Mouse (Mus musculus) MEL (cell line): Measurements from ENCODE around the gene Plekhg1.

ENCODE experiments used
- POLR2A ChIP-seq, 2 experiments: IDR thresholded peaks; 2 replicates each; pipeline ENCODE4 v1.6.1; 2011 to 2012; ENCODE audit warnings: low read length in 2 of 2, mild to moderate bottlenecking in 2 of 2, control low read depth in 1 of 2, improper control_type of control experiment in 1 of 2, low read depth in 1 of 2, moderate library complexity in 1 of 2; ENCODE audit not compliant: control insufficient read depth in 1 of 2, insufficient read depth in 1 of 2, poor library complexity in 1 of 2
- UBTF ChIP-seq: IDR thresholded peaks from 2 replicates; pipeline ENCODE4 v1.6.1; 2012; ENCODE audit warnings: low read depth, mild to moderate bottlenecking, inconsistent platforms, low read length, improper control_type of control experiment, moderate library complexity, borderline replicate concordance; ENCODE audit not compliant: insufficient read depth
- ZNF384 ChIP-seq: IDR thresholded peaks from 2 replicates; pipeline ENCODE4 v1.6.1; 2012; ENCODE audit warnings: low read depth, mild to moderate bottlenecking, inconsistent platforms, low read length, improper control_type of control experiment

DNA sequence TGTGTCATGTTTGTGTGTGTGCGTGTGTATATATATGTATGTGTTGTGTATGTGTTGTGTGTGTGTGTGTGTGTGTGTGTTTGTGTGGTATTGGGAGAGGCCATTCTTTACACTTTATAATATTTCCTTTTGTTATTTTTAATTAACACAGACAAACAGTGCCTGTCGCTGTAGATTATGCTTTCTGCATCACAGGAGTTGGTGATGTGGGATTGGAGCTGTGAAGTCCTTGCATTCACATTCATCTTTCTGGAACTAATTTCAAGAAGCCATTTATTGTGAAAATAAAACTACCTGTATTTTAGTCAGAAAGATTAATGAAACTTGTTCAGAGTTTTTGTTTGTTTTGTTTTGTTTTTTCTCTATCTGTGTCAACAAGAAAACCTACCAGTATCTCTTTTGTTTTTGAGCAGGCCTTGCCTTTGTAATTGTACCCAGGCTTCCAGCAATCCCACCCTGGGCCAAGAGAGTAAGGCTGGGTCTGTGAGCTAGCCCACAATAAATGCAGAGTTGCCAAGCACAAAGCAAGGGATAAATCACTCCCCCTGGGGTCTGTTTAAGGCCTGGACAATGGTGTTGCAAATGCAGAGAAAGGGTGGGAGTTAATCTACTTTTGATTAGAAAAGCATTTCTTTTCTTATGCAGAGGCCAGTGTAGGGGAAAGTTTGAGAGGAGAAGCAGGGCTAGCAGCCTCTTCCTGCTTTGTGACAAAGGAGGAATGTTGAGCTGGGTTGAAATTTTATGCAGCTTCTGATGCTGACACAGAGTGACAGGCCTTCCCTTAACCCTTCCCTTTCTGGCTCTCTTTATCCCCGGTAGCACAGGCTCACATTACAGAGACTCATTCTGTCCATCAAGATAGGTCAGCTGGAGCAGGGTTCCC, 151.5 kb downstream of the Plekhg1 start:
- TF ChIP-seq POLR2A (IDR thresholded peaks at IDR 0.05; ENCODE audit: control insufficient read depth in 1 of 2, insufficient read depth in 1 of 2, low read depth in 1 of 2, low read length in 2 of 2, poor library complexity in 1 of 2) = no peak
- TF ChIP-seq ZNF384 = no peak
- no peak for TF ChIP-seq UBTF
